Mouse (Mus musculus) liver, adult 2 months (tissue): ENCODE measurements around the gene Ptpn13.

Source experiments
- CTCF ChIP-seq: fragments of 200-500 bp; IDR thresholded peaks from 2 replicates; pipeline ENCODE4 v1.5.1; 2011; ENCODE audit warnings: low read depth, low read length, control low read depth
- POLR2A ChIP-seq: fragments of 200-500 bp; IDR thresholded peaks from 2 replicates; pipeline ENCODE4 v1.6.1; 2011; ENCODE audit warnings: low read length, control low read depth; ENCODE audit not compliant: insufficient read depth; ENCODE audit errors: extremely low read depth

- TF ChIP-seq CTCF (no peak), POLR2A (no peak)
These were observed 173.3 kb downstream of the Ptpn13 start for GRCm38 (mm10) chr5:103598264-103598663.
